Mouse (Mus musculus): ENCODE results near the gene Mogs. TPM values are rescaled to one million over a fixed set of nuclear protein-coding genes. Genes with fewer than 3 reads are reported as not detected.

Mogs gene
- total and polyA plus RNA-seq, 3 experiments = 57.2 to 78.9 (median 77.3) TPM

DNA sequence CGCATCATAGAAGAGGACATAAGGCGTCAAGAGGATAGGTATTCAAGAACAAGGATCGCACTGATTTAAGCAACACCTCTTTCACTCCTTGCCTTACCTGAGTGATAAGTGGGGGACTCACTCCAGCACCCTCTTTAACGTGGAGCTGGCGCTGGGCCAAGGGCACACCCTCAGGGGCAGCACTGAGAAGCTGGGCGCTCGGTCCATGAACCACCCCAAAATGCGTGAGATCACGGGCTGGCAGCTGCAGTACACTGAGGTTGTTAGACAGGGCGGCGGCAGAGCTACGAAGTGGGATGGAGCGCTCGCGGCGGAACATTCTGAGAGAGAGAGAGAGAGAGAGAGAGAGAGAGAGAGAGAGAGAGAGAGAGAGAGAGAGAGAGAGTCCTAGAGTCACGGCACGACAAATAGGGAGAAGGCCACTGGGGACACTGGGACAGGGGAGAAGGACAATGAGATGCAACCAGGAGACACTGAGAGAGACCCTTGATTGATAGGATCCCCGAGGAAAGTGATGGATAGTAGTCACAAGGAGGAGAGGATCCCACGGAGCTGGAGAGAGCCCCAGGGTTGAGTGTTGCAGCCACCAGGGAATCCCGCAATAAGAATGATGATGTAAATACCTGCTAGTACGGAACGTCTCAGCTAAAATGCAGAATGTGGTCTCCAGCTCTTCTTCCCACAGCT is 40.4 kb downstream of the Mogs start:
- no peaks in the 10 kb centered on the region for H3K9me3 ChIP-seq (replicated peaks; ENCODE audit: low read length)
- no peak for DNase-seq (ENCODE audit: extremely low read depth)
- H3K4me2 ChIP-seq (ENCODE audit: insufficient read depth, low read depth, poor library complexity, severe bottlenecking) = peak overlapping the region; percentile 80
- H3K36me3 ChIP-seq (replicated peaks in 1 of 2; ENCODE audit: control insufficient read depth in 1 of 2, insufficient read depth in 1 of 2, low read length in 1 of 2) = peaks cover 12 to 18% of the 10 kb centered on the region in 2 experiments
- no peaks in the 10 kb centered on the region for H3K27me3 ChIP-seq (replicated peaks)
- peaks cover 15 to 30% of the 10 kb centered on the region in 2 experiments for H3K4me1 ChIP-seq (ENCODE audit: control insufficient read depth in 1 of 2, insufficient read depth in 2 of 2)
- peak overlapping the region; percentile 51 for H3K9ac ChIP-seq (ENCODE audit: insufficient read depth, low read depth)
- no peaks in the 10 kb centered on the region for H3K79me2 ChIP-seq (replicated peaks; ENCODE audit: control insufficient read depth, extremely low read depth, insufficient read depth, poor library complexity, severe bottlenecking)
- no peak for TF ChIP-seq NRF1 (IDR thresholded peaks at IDR 0.05; ENCODE audit: low read depth, low read length)
- TF ChIP-seq ELF1 (IDR thresholded peaks at IDR 0.05; ENCODE audit: low read depth, low read length) = no peak
- no peak for TF ChIP-seq ETS1 (conservative IDR thresholded peaks at IDR 0.05; ENCODE audit: low read depth, low read length)
- TF ChIP-seq MAFK (IDR thresholded peaks at IDR 0.05; ENCODE audit: insufficient replicate concordance, low read length) = no peak
- in situ Hi-C loops (cut with MboI; ENCODE audit: low pct_ligation_motif_present, low pct_unique_long_range_greater_than_20kb, low sequenced_read_pairs) = loop anchor here (5.0 kb wide), 2 partner anchors 38 to 163 kb away; partner anchors contain the start of gene Mogs
- peak overlapping the region; percentile 58 to 72 (median 62) for H3K4me3 ChIP-seq (replicated peaks in 1 of 3; ENCODE audit: low read depth in 2 of 3, low read length in 2 of 3, poor library complexity in 1 of 3)
- no peak overlapping the region for H3K27ac ChIP-seq (ENCODE audit: insufficient read depth, low read depth)
- dilution Hi-C loops (cut with MboI; ENCODE audit: extremely low pct_ligation_motif_present, extremely low pct_unique_long_range_greater_than_20kb, low sequenced_read_pairs) = no loop called here

DNA sequence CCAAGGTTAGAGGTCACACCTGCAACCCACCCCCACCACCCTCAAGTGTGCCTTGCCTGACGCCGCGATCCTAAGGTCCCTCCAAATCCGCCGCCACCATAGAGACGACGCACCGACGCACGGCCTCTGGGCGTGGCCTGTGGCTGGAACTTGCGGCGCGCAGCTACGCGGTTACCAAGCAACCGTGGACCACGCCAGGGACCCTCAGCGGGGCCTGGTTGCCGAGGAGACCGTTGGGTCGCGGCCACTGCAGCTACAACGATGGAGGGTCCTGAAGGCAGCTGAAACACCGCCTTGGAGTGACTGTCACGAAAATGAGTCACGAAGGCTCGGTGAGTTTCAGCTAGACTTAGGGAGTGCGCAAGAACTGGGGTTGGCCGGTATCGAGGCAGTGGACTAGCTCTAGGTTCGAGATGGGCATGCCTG is 41.0 kb downstream of the Mogs start, which contains the start of the genes Wdr54 and 1700003E16Rik:
Gene Wdr54 (minus strand): TSS at position 139 of the 426 bp plus-strand sequence.
Gene 1700003E16Rik (plus strand): TSS at position 146 of the 426 bp plus-strand sequence.
- H3K9me3 ChIP-seq (replicated peaks; ENCODE audit: low read length) = no peaks in the 10 kb centered on the region
- H3K4me1 ChIP-seq (ENCODE audit: control insufficient read depth in 1 of 2, insufficient read depth in 2 of 2) = peaks cover 13 to 28% of the 10 kb centered on the region in 2 experiments
- DNase-seq (ENCODE audit: extremely low read depth) = peak; percentile 60
- peaks cover 3% of the 10 kb centered on the region for H3K27me3 ChIP-seq (replicated peaks)
- H3K4me2 ChIP-seq (ENCODE audit: insufficient read depth, low read depth, poor library complexity, severe bottlenecking) = peak within 1 kb of the TSS; percentile 80
- no peaks in the 10 kb centered on the region for H3K79me2 ChIP-seq (replicated peaks; ENCODE audit: control insufficient read depth, extremely low read depth, insufficient read depth, poor library complexity, severe bottlenecking)
- H3K36me3 ChIP-seq (replicated peaks in 1 of 2; ENCODE audit: control insufficient read depth in 1 of 2, insufficient read depth in 1 of 2, low read length in 1 of 2) = peaks cover 12 to 18% of the 10 kb centered on the region in 2 experiments
- TF ChIP-seq POLR2A (IDR thresholded peaks at IDR 0.05; ENCODE audit: low read depth, low read length) (peak; percentile 61), POLR2AphosphoS2 (IDR thresholded peaks at IDR 0.05; ENCODE audit: low read depth, low read length) (no peak), CTCF (conservative IDR thresholded peaks at IDR 0.05 in 1 of 2, IDR thresholded peaks at IDR 0.05 in 1 of 2; ENCODE audit: low read depth in 2 of 2, low read length in 2 of 2) (no peak), MAZ (IDR thresholded peaks at IDR 0.05; ENCODE audit: low read depth, low read length) (no peak), JUND (conservative IDR thresholded peaks at IDR 0.05; ENCODE audit: low read depth, low read length) (no peak), SIN3A (IDR thresholded peaks at IDR 0.05; ENCODE audit: low read length) (peak; percentile 60), NRF1 (IDR thresholded peaks at IDR 0.05; ENCODE audit: low read depth, low read length) (peak; percentile 58), JUN (IDR thresholded peaks at IDR 0.05; ENCODE audit: insufficient read depth, low read depth, low read length) (no peak), MAFK (IDR thresholded peaks at IDR 0.05; ENCODE audit: insufficient replicate concordance, low read length) (no peak), ETS1 (conservative IDR thresholded peaks at IDR 0.05; ENCODE audit: low read depth, low read length) (no peak), CHD1 (IDR thresholded peaks at IDR 0.05; ENCODE audit: low read depth, low read length) (no peak), MXI1 (IDR thresholded peaks at IDR 0.05; ENCODE audit: low read depth, low read length) (peak; percentile 86), RAD21 (IDR thresholded peaks at IDR 0.05; ENCODE audit: low read depth, low read length) (no peak)
- dilution Hi-C loops (cut with MboI; ENCODE audit: extremely low pct_ligation_motif_present, extremely low pct_unique_long_range_greater_than_20kb, low sequenced_read_pairs) = no loop called here
- H3K9ac ChIP-seq (ENCODE audit: insufficient read depth, low read depth) = peak within 1 kb of the TSS; percentile 51
- in situ Hi-C loops (cut with MboI; ENCODE audit: low pct_ligation_motif_present, low pct_unique_long_range_greater_than_20kb, low sequenced_read_pairs) = loop anchor here (5.0 kb wide), 2 partner anchors 39 to 164 kb away; partner anchors contain the start of gene Mogs
- peak within 1 kb of the TSS; percentile 58 to 72 (median 62) for H3K4me3 ChIP-seq (replicated peaks in 1 of 3; ENCODE audit: low read depth in 2 of 3, low read length in 2 of 3, poor library complexity in 1 of 3)
- H3K27ac ChIP-seq (ENCODE audit: insufficient read depth, low read depth) = no peak within 1 kb of the TSS

Data from CH12.LX (cell line).